Mouse (Mus musculus): Measurements from ENCODE around the gene Serpina6. TPM values are rescaled to one million over a fixed set of nuclear protein-coding genes. Genes with fewer than 3 reads are reported as not detected.

The Serpina6 gene
- polyA plus RNA-seq, 1 experiment from 2014 or later = not detected

DNA sequence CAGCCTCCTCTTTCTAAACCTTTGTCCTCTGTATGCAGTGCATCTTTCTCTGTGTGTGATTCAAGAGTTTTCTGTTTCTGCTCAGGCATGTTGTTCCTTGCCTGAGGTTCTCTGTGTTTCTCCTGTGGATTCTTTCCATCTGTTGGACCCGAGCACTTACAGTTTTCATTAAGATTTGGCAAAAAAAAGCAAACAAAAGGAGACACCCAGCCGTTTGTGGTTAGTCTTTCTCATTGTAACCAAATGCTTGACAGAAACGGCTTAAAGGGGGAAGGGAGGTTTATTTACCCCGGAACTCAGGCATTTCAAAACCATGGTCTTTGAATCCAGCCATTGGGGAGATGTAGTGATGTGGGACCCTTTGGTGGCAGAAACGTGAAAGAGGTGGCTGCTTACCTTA lies 12.4 kb downstream of the Serpina6 start:
- no peak for DNase-seq (ENCODE audit: low spot score)
- H3K4me3 ChIP-seq = no peak overlapping the region
- no peaks in the 10 kb centered on the region for H3K36me3 ChIP-seq
- no peaks in the 10 kb centered on the region for H3K27me3 ChIP-seq (ENCODE audit: low read depth, poor library complexity, severe bottlenecking)
- no peak overlapping the region for H3K27ac ChIP-seq
- H3K4me1 ChIP-seq = no peaks in the 10 kb centered on the region
- no peaks in the 10 kb centered on the region for H3K9me3 ChIP-seq (replicated peaks)
- 46% methylated on average over 5 of the region's 5 CpGs for WGBS

DNA sequence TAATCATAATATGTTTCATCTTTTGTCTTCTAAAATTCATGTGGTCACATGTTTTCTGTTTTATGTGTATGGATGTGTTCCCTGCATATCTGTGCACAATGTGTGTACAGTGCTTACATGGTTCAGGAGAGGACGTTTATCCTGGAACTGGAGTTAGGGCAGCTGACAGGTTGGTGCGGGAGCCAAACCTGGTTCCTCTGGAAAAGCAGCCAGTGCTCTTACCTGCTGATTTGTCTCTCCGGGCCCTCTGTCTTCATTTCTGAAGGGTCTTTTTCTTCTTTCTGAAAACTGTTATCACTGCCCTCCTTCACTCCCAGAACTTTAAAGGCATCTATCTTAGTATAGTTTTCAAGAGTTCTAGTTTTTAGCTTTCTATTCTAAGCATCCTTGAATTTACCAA lies 13.2 kb downstream of the Serpina6 start:
- no peak overlapping the region for H3K27ac ChIP-seq
- H3K4me1 ChIP-seq = no peaks in the 10 kb centered on the region
- no peaks in the 10 kb centered on the region for H3K9me3 ChIP-seq (replicated peaks)
- no peaks in the 10 kb centered on the region for H3K36me3 ChIP-seq
- no peaks in the 10 kb centered on the region for H3K27me3 ChIP-seq (ENCODE audit: low read depth, poor library complexity, severe bottlenecking)
- no peak for DNase-seq (ENCODE audit: low spot score)
- 83% methylated on average over 3 of the region's 3 CpGs for WGBS
- H3K4me3 ChIP-seq = no peak overlapping the region

DNA sequence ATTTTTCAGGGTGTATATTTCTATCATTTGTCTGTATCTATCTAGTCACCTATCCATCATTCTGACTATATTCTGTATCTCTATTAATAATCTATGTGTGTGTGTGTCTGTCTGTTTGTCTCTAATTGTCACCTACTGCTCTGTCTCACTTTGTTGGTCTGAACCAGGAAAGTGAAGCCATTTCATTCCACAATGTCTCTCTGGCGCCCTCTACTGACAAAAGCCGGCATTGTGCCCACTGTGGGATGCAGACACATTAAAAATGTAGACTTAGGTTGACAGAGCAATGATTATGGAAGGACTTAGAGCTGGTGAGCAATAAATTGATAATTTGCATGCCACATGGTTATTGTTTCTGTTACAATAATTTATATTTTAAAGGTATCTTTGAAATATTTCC lies 13.7 kb downstream of the Serpina6 start:
- H3K9me3 ChIP-seq (replicated peaks) = no peaks in the 10 kb centered on the region
- H3K27me3 ChIP-seq (ENCODE audit: low read depth, poor library complexity, severe bottlenecking) = no peaks in the 10 kb centered on the region
- H3K4me1 ChIP-seq = no peaks in the 10 kb centered on the region
- H3K36me3 ChIP-seq = no peaks in the 10 kb centered on the region
- DNase-seq (ENCODE audit: low spot score) = peak; percentile 85
- H3K27ac ChIP-seq = no peak overlapping the region
- no peak overlapping the region for H3K4me3 ChIP-seq
- WGBS = 0% methylated on average over 2 of the region's 2 CpGs

DNA sequence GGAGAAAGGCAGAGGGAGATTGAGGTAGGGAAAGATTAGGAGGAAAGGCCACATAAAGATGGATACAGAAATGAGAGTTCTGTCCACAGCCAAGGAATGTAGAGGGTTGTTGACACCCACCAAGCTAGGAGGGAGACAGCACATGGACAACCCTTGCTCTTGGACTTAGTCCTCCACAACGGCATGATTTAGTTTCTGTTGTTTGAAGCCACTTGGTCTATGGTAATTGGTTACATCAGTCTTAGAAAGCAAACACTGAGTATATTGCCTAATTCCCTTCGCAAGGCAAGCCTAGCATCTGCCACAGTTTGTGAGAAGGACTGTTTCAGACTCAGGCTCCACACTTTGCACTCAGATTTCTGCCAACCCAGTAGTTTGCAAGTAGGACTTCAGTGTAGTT lies 21.2 kb downstream of the Serpina6 start:
- no peaks in the 10 kb centered on the region for H3K9me3 ChIP-seq (replicated peaks)
- H3K27ac ChIP-seq = no peak overlapping the region
- 89% methylated on average over 2 of the region's 2 CpGs for WGBS
- H3K4me3 ChIP-seq = no peak overlapping the region
- H3K27me3 ChIP-seq (ENCODE audit: low read depth, poor library complexity, severe bottlenecking) = no peaks in the 10 kb centered on the region
- H3K36me3 ChIP-seq = no peaks in the 10 kb centered on the region
- H3K4me1 ChIP-seq = no peaks in the 10 kb centered on the region
- DNase-seq (ENCODE audit: low spot score) = no peak

DNA sequence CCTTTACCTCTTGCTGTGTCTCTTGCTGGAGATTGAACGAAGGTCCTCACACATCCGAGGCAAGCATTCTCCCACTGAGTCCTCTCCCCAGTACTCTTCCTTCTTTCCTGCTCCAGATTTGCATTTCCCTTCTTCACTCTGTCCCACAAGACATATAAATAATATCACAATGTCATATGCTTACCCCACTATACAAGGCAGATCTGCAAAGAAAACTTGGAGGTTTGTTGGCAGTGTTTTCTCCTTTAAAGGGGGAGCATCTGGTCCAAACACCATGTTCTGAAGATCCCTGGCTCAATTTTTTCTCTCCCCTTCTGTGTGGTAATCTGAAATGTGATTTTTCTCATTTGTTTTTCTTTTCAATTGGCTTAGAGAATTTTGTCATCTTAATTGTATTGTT lies 22.6 kb downstream of the Serpina6 start:
- Histone ChIP-seq H3K4me3 (no peak overlapping the region), H3K36me3 (no peaks in the 10 kb centered on the region), H3K27ac (no peak overlapping the region), H3K9me3 (replicated peaks) (no peaks in the 10 kb centered on the region), H3K4me1 (no peaks in the 10 kb centered on the region), H3K27me3 (ENCODE audit: low read depth, poor library complexity, severe bottlenecking) (no peaks in the 10 kb centered on the region)
- WGBS = 87% methylated on average over 2 of the region's 2 CpGs
- no peak for DNase-seq (ENCODE audit: low spot score)

DNA sequence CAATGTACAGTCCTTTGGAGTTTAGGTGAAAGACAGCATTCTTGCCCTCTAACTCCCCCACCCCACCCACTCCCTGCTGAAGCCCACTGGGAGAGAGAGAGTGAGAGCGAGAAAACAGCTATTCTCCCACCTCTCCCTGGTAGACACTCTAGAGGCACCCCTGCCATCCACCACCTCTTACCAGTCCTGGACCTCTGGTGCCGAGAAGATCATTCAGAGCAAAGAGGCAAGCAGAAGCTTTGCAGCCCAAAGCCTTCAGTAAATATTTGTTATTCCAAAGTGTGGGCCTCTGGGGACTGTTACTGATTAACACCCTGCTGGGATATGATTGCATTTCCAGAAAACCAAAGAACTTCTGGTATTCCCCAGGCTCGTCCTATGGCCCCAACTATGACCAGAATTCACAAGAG lies 25.8 kb downstream of the Serpina6 start, which contains the start of gene Serpina10:
Serpina10 (minus strand) TSS at position 242 of the 410 bp plus-strand sequence.
- DNase-seq (ENCODE audit: low spot score) = no peak
- Histone ChIP-seq H3K27me3 (ENCODE audit: low read depth, poor library complexity, severe bottlenecking) (no peaks in the 10 kb centered on the region), H3K4me1 (no peaks in the 10 kb centered on the region), H3K4me3 (no peak within 1 kb of the TSS), H3K36me3 (no peaks in the 10 kb centered on the region), H3K27ac (no peak within 1 kb of the TSS), H3K9me3 (replicated peaks) (no peaks in the 10 kb centered on the region)
- whole genome bisulfite sequencing = 73% methylated on average over 3 of the region's 3 CpGs

DNA sequence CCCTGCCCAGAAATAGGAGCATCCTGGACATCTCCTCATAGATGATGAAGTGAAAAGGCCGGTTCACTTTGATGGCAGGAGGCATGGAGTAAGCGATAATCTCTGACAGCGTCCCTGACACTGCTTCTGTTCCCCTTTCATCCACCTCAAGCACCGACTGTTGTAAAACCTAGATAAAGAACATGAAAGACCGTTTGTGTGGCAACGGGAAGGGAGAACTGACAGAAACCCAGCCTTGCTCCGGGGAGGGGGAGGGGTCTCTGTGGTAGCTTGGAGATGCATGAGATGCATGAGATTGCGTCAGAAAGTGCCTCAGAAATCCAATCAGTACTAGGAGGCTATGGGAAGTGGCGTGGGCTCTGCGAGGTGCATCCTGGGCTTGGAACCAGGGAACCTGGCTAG lies 40.2 kb downstream of the Serpina6 start:
- WGBS = 81% methylated on average over 10 of the region's 10 CpGs
- Histone ChIP-seq H3K27ac (no peak overlapping the region), H3K36me3 (no peaks in the 10 kb centered on the region), H3K4me1 (no peaks in the 10 kb centered on the region), H3K4me3 (no peak overlapping the region), H3K27me3 (ENCODE audit: low read depth, poor library complexity, severe bottlenecking) (no peaks in the 10 kb centered on the region), H3K9me3 (replicated peaks) (no peaks in the 10 kb centered on the region)
- no peak for DNase-seq (ENCODE audit: low spot score)

DNA sequence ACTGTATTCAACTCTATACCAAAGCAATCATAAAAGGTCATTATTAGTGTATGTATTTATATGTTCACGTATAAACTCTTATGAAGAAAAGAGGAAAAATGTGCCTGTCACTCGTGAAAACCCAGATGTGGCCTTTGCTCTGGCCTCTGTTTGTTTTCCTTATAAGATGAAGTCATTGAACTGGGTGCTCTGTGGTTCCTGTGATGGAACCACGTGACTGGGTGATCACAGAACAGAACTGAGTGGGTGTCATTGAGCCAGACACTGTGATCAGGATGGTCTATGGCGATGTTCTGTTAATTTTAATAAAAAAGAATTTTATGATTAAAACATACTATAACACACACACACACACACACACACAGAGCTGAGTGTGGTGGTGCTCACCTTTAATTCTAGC lies 41.3 kb downstream of the Serpina6 start:
- H3K4me1 ChIP-seq = no peaks in the 10 kb centered on the region
- DNase-seq (ENCODE audit: low spot score) = no peak
- no peak overlapping the region for H3K4me3 ChIP-seq
- H3K27ac ChIP-seq = no peak overlapping the region
- H3K27me3 ChIP-seq (ENCODE audit: low read depth, poor library complexity, severe bottlenecking) = no peaks in the 10 kb centered on the region
- WGBS = 89% methylated on average over 4 of the region's 4 CpGs
- H3K9me3 ChIP-seq (replicated peaks) = no peaks in the 10 kb centered on the region
- H3K36me3 ChIP-seq = no peaks in the 10 kb centered on the region

DNA sequence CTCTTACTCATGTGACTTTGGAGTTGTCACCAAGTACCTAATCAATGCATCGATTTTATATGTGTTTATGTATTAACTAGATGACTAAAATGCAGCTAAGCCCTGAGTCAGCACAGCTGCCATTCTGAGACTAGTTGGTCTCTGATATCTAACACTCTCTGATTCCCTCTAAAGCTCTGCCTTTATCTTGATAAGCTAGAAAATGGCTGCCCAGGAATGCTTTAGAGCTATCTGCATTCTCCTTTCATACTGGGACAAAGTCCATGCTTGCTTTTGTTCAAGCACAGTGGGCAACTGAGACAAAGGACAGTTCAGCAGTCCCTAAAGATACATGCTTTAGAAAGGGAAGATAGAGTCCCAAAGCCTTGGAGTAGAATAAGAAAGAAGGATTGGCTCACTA lies 41.9 kb downstream of the Serpina6 start:
- H3K27me3 ChIP-seq (ENCODE audit: low read depth, poor library complexity, severe bottlenecking) = no peaks in the 10 kb centered on the region
- H3K27ac ChIP-seq = no peak overlapping the region
- 81% methylated on average over 1 of the region's 1 CpGs for WGBS
- no peak for DNase-seq (ENCODE audit: low spot score)
- H3K4me3 ChIP-seq = no peak overlapping the region
- no peaks in the 10 kb centered on the region for H3K36me3 ChIP-seq
- no peaks in the 10 kb centered on the region for H3K4me1 ChIP-seq
- no peaks in the 10 kb centered on the region for H3K9me3 ChIP-seq (replicated peaks)

DNA sequence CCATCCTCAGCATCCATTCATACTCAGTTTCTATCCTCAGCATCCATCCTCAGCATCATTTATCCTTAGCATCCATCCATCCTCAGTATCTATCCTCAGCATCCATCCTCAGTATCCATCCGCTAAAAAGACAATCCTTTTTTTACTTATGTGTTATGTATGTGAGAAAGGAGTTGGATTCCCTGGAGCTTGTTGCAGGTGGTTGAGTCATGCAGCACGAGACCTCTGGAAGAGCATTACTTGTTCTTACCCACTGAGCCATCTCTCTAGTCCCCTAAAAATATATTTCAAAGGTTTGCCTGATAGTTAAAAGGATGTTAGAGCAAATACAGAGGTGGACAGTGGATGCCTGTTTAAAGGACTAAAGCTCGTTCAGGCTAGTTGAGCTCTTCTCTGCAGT lies 55.2 kb downstream of the Serpina6 start:
- Histone ChIP-seq H3K27ac (no peak overlapping the region), H3K9me3 (replicated peaks) (no peaks in the 10 kb centered on the region), H3K4me3 (no peak overlapping the region), H3K4me1 (peaks cover 4% of the 10 kb centered on the region; the same call in 1 of the 2 replicates), H3K36me3 (no peaks in the 10 kb centered on the region), H3K27me3 (ENCODE audit: low read depth, poor library complexity, severe bottlenecking) (no peaks in the 10 kb centered on the region)
- no peak for DNase-seq (ENCODE audit: low spot score)
- WGBS = 65% methylated on average over 3 of the region's 3 CpGs

DNA sequence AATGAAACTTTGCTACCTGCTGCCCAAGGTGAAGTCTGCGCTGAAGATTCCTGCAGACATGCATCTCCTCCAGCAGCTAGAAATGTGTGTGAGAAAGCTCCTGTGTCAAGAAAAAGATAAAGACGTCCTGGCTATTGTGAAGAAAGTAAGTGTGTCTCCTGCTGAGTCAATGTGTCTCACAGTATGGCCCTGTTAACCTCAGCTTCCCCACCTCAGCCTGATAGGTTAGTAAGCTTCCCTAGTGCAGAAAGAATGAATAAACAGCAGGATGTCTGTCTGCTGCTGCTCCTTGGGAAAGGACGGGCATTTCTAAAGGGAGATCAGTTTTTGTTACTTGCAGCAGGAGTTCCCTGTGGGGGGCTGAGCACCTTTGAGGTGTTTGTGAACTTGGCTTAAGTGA lies 56.6 kb downstream of the Serpina6 start:
- H3K27ac ChIP-seq = no peak overlapping the region
- H3K4me1 ChIP-seq = peaks cover 4% of the 10 kb centered on the region; the same call in 1 of the 2 replicates
- no peak overlapping the region for H3K4me3 ChIP-seq
- no peaks in the 10 kb centered on the region for H3K36me3 ChIP-seq
- no peaks in the 10 kb centered on the region for H3K9me3 ChIP-seq (replicated peaks)
- H3K27me3 ChIP-seq (ENCODE audit: low read depth, poor library complexity, severe bottlenecking) = no peaks in the 10 kb centered on the region
- DNase-seq (ENCODE audit: low spot score) = no peak
- 37% methylated on average over 3 of the region's 3 CpGs for WGBS

DNA sequence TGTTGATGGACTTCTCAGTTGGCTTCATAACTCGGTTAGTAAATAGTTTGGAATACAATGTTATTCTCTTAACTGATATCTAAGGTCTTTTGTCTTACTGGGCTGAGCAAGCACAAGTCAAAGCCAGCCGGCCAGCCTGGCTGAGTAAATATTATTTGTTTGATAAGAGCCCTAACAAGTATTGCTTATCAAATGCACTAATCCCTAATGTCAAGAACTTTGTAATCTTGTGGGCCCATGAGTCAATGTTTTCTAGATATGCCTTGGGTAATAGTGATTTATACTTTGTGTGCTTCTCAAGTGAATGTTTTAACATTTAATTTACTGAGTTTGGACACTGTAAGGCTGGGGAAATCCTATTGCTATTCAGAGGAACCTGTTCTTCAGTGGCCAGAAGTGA lies 58.6 kb downstream of the Serpina6 start:
- Histone ChIP-seq H3K27me3 (ENCODE audit: low read depth, poor library complexity, severe bottlenecking) (no peaks in the 10 kb centered on the region), H3K36me3 (no peaks in the 10 kb centered on the region), H3K4me1 (peaks cover 4% of the 10 kb centered on the region; the same call in 1 of the 2 replicates), H3K9me3 (replicated peaks) (no peaks in the 10 kb centered on the region), H3K4me3 (no peak overlapping the region), H3K27ac (no peak overlapping the region)
- no peak for DNase-seq (ENCODE audit: low spot score)
- 91% methylated on average over 2 of the region's 2 CpGs for WGBS
